Mouse (Mus musculus) induced T-regulatory cell, adult 2 months (primary cell): ENCODE data around the gene Cenpj.

Experiments
- DNase-seq: peaks from one replicate; pipeline ENCODE4 v3.0.0-alpha.2; 2012; ENCODE audit warnings: low read depth

The Cenpj gene

GRCm38 (mm10) chr14:56575416-56575815 lies at the start of gene Cenpj, which contains the start of gene Parp4:
Cenpj (minus strand) TSS chr14:56575425.
Parp4 (plus strand) TSS chr14:56575619.
- peak; percentile 89 for DNase-seq

GRCm38 (mm10) chr14:56620425-56620824 lies 45.2 kb upstream of the Cenpj start:
- DNase-seq = no peak

GRCm38 (mm10) chr14:56617470-56617869 lies 42.2 kb upstream of the Cenpj start:
- DNase-seq = no peak

- no peak for DNase-seq
Measured at GRCm38 (mm10) chr14:56613212-56613611, 38.0 kb upstream of the Cenpj start.

- no peak for DNase-seq
Measured at GRCm38 (mm10) chr14:56605136-56605535, 29.9 kb upstream of the Cenpj start.

GRCm38 (mm10) chr14:56604438-56604837 lies 29.2 kb upstream of the Cenpj start:
- DNase-seq = no peak

- no peak for DNase-seq
Measured at GRCm38 (mm10) chr14:56602069-56602468, 26.8 kb upstream of the Cenpj start.

- peak; percentile 82 for DNase-seq
Measured at GRCm38 (mm10) chr14:56598759-56599158, 23.5 kb upstream of the Cenpj start.

- DNase-seq = no peak
Measured at GRCm38 (mm10) chr14:56594811-56595210, 19.6 kb upstream of the Cenpj start.

GRCm38 (mm10) chr14:56592191-56592590 lies 17.0 kb upstream of the Cenpj start:
- DNase-seq = no peak

- DNase-seq = no peak
Measured at GRCm38 (mm10) chr14:56582294-56582693, 7.1 kb upstream of the Cenpj start.

- no peak for DNase-seq
Measured at GRCm38 (mm10) chr14:56581117-56581516, 5.9 kb upstream of the Cenpj start.

GRCm38 (mm10) chr14:56579011-56579410 lies 3.8 kb upstream of the Cenpj start:
- DNase-seq = no peak

- DNase-seq = peak; percentile 75
Measured at GRCm38 (mm10) chr14:56575969-56576901, 1.0 kb upstream of the Cenpj start.

GRCm38 (mm10) chr14:56572546-56572945 lies 2.7 kb downstream of the Cenpj start:
- DNase-seq = no peak

- peak; percentile 97 for DNase-seq
Measured at GRCm38 (mm10) chr14:56571310-56572093, 3.7 kb downstream of the Cenpj start.

GRCm38 (mm10) chr14:56569041-56569440 lies 6.2 kb downstream of the Cenpj start:
- DNase-seq = peak; percentile 15

GRCm38 (mm10) chr14:56567476-56567875 lies 7.7 kb downstream of the Cenpj start:
- DNase-seq = peak; percentile 52

GRCm38 (mm10) chr14:56559134-56559533 lies 16.1 kb downstream of the Cenpj start:
- DNase-seq = no peak

- DNase-seq = no peak
Measured at GRCm38 (mm10) chr14:56554716-56555115, 20.5 kb downstream of the Cenpj start.

GRCm38 (mm10) chr14:56553331-56553730 lies 21.9 kb downstream of the Cenpj start:
- no peak for DNase-seq

GRCm38 (mm10) chr14:56552924-56553323 lies 22.3 kb downstream of the Cenpj start:
- DNase-seq = no peak

- DNase-seq = no peak
Measured at GRCm38 (mm10) chr14:56550960-56551359, 24.3 kb downstream of the Cenpj start.
